ENCODE assay signal across 31 mouse cellular contexts in the genomic region with DNA sequence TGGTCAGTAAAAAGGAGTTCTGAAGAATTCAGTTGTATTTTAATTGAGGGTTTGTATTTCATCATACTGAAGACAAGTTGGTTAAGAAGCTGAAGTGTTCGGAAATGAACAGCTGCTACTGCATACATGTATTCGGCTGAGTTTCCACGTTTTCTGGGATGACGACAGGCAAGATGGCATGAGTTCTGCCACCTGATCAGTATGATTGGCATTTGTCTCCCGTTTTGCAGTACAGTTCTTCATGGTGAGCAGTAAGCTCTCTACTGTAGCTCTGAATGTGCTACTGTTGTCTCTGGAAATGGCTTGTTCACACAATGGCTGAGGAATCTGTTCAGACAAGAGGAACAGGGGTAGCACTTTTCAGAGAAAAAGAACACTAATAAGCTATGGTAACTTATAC. TPM values are rescaled to one million over a fixed set of nuclear protein-coding genes. Genes with fewer than 3 reads are reported as not detected.
"Had no signal": no experiment of that assay in that cellular context is flagged by ENCODE, and none has a peak within 500 bp of the region (broad histone marks: within the 10 kb centered on the region; RNA-seq: fewer than 3 reads in every experiment).

No protein-coding gene starts in this region.

- H3K36me3 ChIP-seq: heart, embryonic 13.5 days; heart, embryonic 15.5 days; hindbrain, embryonic 13.5 days; hindbrain, embryonic 15.5 days; kidney, embryonic 15.5 days; limb, embryonic 13.5 days; limb, embryonic 15.5 days; liver, embryonic 12.5 days had no signal

- DNase-seq: gastrocnemius, postnatal 14 days; gastrocnemius, postnatal 36 days; heart, adult 2 months; heart, postnatal 14 days; heart, postnatal 36 days; kidney, adult 11 months; kidney, adult 2 months; kidney, adult 9 months; kidney, postnatal 14 days; kidney, postnatal 36 days; layer of hippocampus, adult 9-11 months; layer of hippocampus, postnatal 36 days; left cerebral cortex, postnatal 4 days had no signal

- H3K4me1 ChIP-seq: heart, embryonic 13.5 days; heart, embryonic 15.5 days; hindbrain, embryonic 13.5 days; hindbrain, embryonic 15.5 days; kidney, embryonic 15.5 days; limb, embryonic 13.5 days; limb, embryonic 15.5 days; liver, embryonic 12.5 days had no signal

- ATAC-seq: hindbrain, postnatal 0 days; intestine, embryonic 16.5 days; liver, embryonic 12.5 days had no signal

- H3K27ac ChIP-seq: heart, adult 2 months; heart, embryonic 13.5 days; heart, embryonic 15.5 days; hindbrain, embryonic 13.5 days; hindbrain, embryonic 15.5 days; hindbrain, postnatal 0 days; kidney, embryonic 15.5 days; kidney, postnatal 0 days; limb, embryonic 13.5 days; limb, embryonic 15.5 days; liver, embryonic 12.5 days; liver, embryonic 14.5 days had no signal

- H3K4me2 ChIP-seq: heart, embryonic 11.5 days; heart, embryonic 13.5 days; heart, embryonic 15.5 days; hindbrain, embryonic 13.5 days; hindbrain, embryonic 15.5 days; kidney, embryonic 15.5 days; limb, embryonic 13.5 days; limb, embryonic 15.5 days; liver, embryonic 12.5 days had no signal

- H3K9me3 ChIP-seq: heart, embryonic 13.5 days; heart, embryonic 15.5 days; hindbrain, embryonic 13.5 days; hindbrain, embryonic 15.5 days; kidney, embryonic 15.5 days; limb, embryonic 13.5 days; limb, embryonic 15.5 days; liver, embryonic 12.5 days had no signal

- H3K27me3 ChIP-seq: heart, embryonic 13.5 days; heart, embryonic 15.5 days; hindbrain, embryonic 13.5 days; hindbrain, embryonic 15.5 days; kidney, embryonic 15.5 days; limb, embryonic 13.5 days; limb, embryonic 15.5 days; liver, embryonic 12.5 days had no signal

- H3K9ac ChIP-seq: heart, embryonic 13.5 days; heart, embryonic 15.5 days; hindbrain, embryonic 13.5 days; hindbrain, embryonic 15.5 days; kidney, embryonic 15.5 days; limb, embryonic 13.5 days; limb, embryonic 15.5 days; liver, embryonic 12.5 days; liver, embryonic 14.5 days had no signal

- H3K4me3 ChIP-seq: heart, adult 2 months; heart, embryonic 13.5 days; heart, embryonic 15.5 days; hindbrain, embryonic 13.5 days; hindbrain, embryonic 15.5 days; kidney, embryonic 15.5 days; limb, embryonic 13.5 days; limb, embryonic 15.5 days; liver, embryonic 12.5 days had no signal

RNA-seq across cellular contexts. Expression of a gene that starts 50.3 kb away (rescaled TPM):
- total RNA-seq: gastrocnemius, adult 18-20 months; gastrocnemius, adult 8-10 months; gastrocnemius, postnatal 14 days; gastrocnemius, postnatal 36 days; heart, adult 2 months; heart, postnatal 36 days; hematopoietic stem cell, adult 5-6 weeks; liver, adult 2 months had no signal
- polyA plus RNA-seq: heart, adult 2 months; kidney, adult 2 months; kidney, postnatal 0 days; large intestine, adult 2 months had no signal
